Mouse (Mus musculus): ENCODE results near the gene Sik1. TPM values are rescaled to one million over a fixed set of nuclear protein-coding genes. Genes with fewer than 3 reads are reported as not detected.
A peak's percentile ranks its signal among the peaks of the same experiment; 100 is the strongest.

Sik1 gene
- polyA plus RNA-seq, 1 experiment: 37.1 TPM

- Histone ChIP-seq H3ac (ENCODE audit: control insufficient read depth, insufficient read length) (no peak overlapping the region), H3K4me2 (ENCODE audit: low read depth) (peak overlapping the region; percentile 48)
- TF ChIP-seq MAX (IDR thresholded peaks at IDR 0.05; ENCODE audit: low read depth) (no peak), POLR2AphosphoS2 (IDR thresholded peaks at IDR 0.05; ENCODE audit: insufficient read length, low read depth) (no peak), CEBPB (IDR thresholded peaks at IDR 0.05; ENCODE audit: insufficient read depth, poor library complexity, severe bottlenecking) (no peak), TCF12 (IDR thresholded peaks at IDR 0.05; ENCODE audit: insufficient read depth, poor library complexity, severe bottlenecking) (peak; percentile 21), SRF (IDR thresholded peaks at IDR 0.05; ENCODE audit: control insufficient read depth, insufficient read length, low read depth) (no peak), MYOD1 (IDR thresholded peaks at IDR 0.05; ENCODE audit: control insufficient read depth in 1 of 3, insufficient read length in 2 of 3, low read depth in 2 of 3) (peak; percentile 88 to 93 (median 90)), MYOG (IDR thresholded peaks at IDR 0.05; ENCODE audit: control insufficient read depth in 1 of 3, insufficient read depth in 1 of 3, insufficient read length in 2 of 3, low read depth in 2 of 3) (peak; percentile 65 to 89 (median 71))
These were observed 29.9 kb downstream of the Sik1 start for GRCm38 (mm10) chr17:31825678-31826077.

GRCm38 (mm10) chr17:31824812-31825211, 30.8 kb downstream of the Sik1 start:
- H3K79me2 ChIP-seq (ENCODE audit: control insufficient read depth, insufficient read depth): no peaks in the 10 kb centered on the region
- TF ChIP-seq SRF (IDR thresholded peaks at IDR 0.05; ENCODE audit: control insufficient read depth, insufficient read length, low read depth) (no peak), MAX (IDR thresholded peaks at IDR 0.05; ENCODE audit: low read depth) (no peak), MYOD1 (IDR thresholded peaks at IDR 0.05; ENCODE audit: control insufficient read depth in 1 of 3, insufficient read length in 2 of 3, low read depth in 2 of 3) (no peak), POLR2AphosphoS2 (IDR thresholded peaks at IDR 0.05; ENCODE audit: insufficient read length, low read depth) (no peak), E2F4 (IDR thresholded peaks at IDR 0.05; ENCODE audit: insufficient read depth) (no peak), MYOG (IDR thresholded peaks at IDR 0.05; ENCODE audit: control insufficient read depth in 1 of 3, insufficient read depth in 1 of 3, insufficient read length in 2 of 3, low read depth in 2 of 3) (no peak), USF1 (IDR thresholded peaks at IDR 0.05; ENCODE audit: low read depth) (no peak), CEBPB (IDR thresholded peaks at IDR 0.05; ENCODE audit: insufficient read depth, poor library complexity, severe bottlenecking) (no peak), REST (IDR thresholded peaks at IDR 0.05; ENCODE audit: insufficient read depth, insufficient read length) (no peak), TCF3 (IDR thresholded peaks at IDR 0.05; ENCODE audit: insufficient read length, low read depth) (no peak), TCF12 (IDR thresholded peaks at IDR 0.05; ENCODE audit: insufficient read depth, poor library complexity, severe bottlenecking) (no peak), POLR2A (IDR thresholded peaks at IDR 0.05; ENCODE audit: insufficient read length, low read depth) (no peak)
- H3K36me3 ChIP-seq (ENCODE audit: control insufficient read depth, insufficient read depth): no peaks in the 10 kb centered on the region
- H3K4me2 ChIP-seq (ENCODE audit: low read depth): no peak overlapping the region
- H3K4me3 ChIP-seq: no peak overlapping the region
- no peak overlapping the region for H3ac ChIP-seq (ENCODE audit: control insufficient read depth, insufficient read length)
- H3K27me3 ChIP-seq (ENCODE audit: control insufficient read depth, insufficient read depth, insufficient read length): no peaks in the 10 kb centered on the region

More at GRCm38 (mm10) chr17:31825678-31826077, 29.9 kb downstream of the Sik1 start:
- Histone ChIP-seq H3K4me3 (no peak overlapping the region), H3K79me2 (ENCODE audit: control insufficient read depth, insufficient read depth) (no peaks in the 10 kb centered on the region), H3K36me3 (ENCODE audit: control insufficient read depth, insufficient read depth) (no peaks in the 10 kb centered on the region), H3K27me3 (ENCODE audit: control insufficient read depth, insufficient read depth, insufficient read length) (no peaks in the 10 kb centered on the region)

GRCm38 (mm10) chr17:31821136-31821933, 34.3 kb downstream of the Sik1 start:
- no peaks in the 10 kb centered on the region for H3K36me3 ChIP-seq (ENCODE audit: control insufficient read depth, insufficient read depth)
- no peak overlapping the region for H3ac ChIP-seq (ENCODE audit: control insufficient read depth, insufficient read length)
- H3K27me3 ChIP-seq (ENCODE audit: control insufficient read depth, insufficient read depth, insufficient read length): no peaks in the 10 kb centered on the region
- no peaks in the 10 kb centered on the region for H3K79me2 ChIP-seq (ENCODE audit: control insufficient read depth, insufficient read depth)
- no peak overlapping the region for H3K4me2 ChIP-seq (ENCODE audit: low read depth)
- TF ChIP-seq MYOG (IDR thresholded peaks at IDR 0.05; ENCODE audit: control insufficient read depth in 1 of 3, insufficient read depth in 1 of 3, insufficient read length in 2 of 3, low read depth in 2 of 3): peak in 1 of 3 experiments; percentile 38
- TF ChIP-seq CEBPB (IDR thresholded peaks at IDR 0.05; ENCODE audit: insufficient read depth, poor library complexity, severe bottlenecking): no peak
- TF ChIP-seq POLR2A (IDR thresholded peaks at IDR 0.05; ENCODE audit: insufficient read length, low read depth): no peak
- H3K4me3 ChIP-seq: no peak overlapping the region

GRCm38 (mm10) chr17:31820099-31820846, 35.3 kb downstream of the Sik1 start:
- H3K4me2 ChIP-seq (ENCODE audit: low read depth): no peak overlapping the region
- no peak overlapping the region for H3K4me3 ChIP-seq
- H3K36me3 ChIP-seq (ENCODE audit: control insufficient read depth, insufficient read depth): no peaks in the 10 kb centered on the region
- H3K79me2 ChIP-seq (ENCODE audit: control insufficient read depth, insufficient read depth): no peaks in the 10 kb centered on the region
- H3K27me3 ChIP-seq (ENCODE audit: control insufficient read depth, insufficient read depth, insufficient read length): no peaks in the 10 kb centered on the region
- H3ac ChIP-seq (ENCODE audit: control insufficient read depth, insufficient read length): no peak overlapping the region
- no peak for TF ChIP-seq TCF12 (IDR thresholded peaks at IDR 0.05; ENCODE audit: insufficient read depth, poor library complexity, severe bottlenecking)
- no peak for TF ChIP-seq MAX (IDR thresholded peaks at IDR 0.05; ENCODE audit: low read depth)

- Histone ChIP-seq H3ac (ENCODE audit: control insufficient read depth, insufficient read length) (no peak overlapping the region), H3K4me3 (no peak overlapping the region), H3K79me2 (ENCODE audit: control insufficient read depth, insufficient read depth) (no peaks in the 10 kb centered on the region), H3K36me3 (ENCODE audit: control insufficient read depth, insufficient read depth) (no peaks in the 10 kb centered on the region), H3K4me2 (ENCODE audit: low read depth) (no peak overlapping the region), H3K27me3 (ENCODE audit: control insufficient read depth, insufficient read depth, insufficient read length) (no peaks in the 10 kb centered on the region)
- TF ChIP-seq POLR2AphosphoS2 (IDR thresholded peaks at IDR 0.05; ENCODE audit: insufficient read length, low read depth): no peak
These were observed 36.2 kb downstream of the Sik1 start for GRCm38 (mm10) chr17:31819372-31819771.

Data from myocyte (in vitro differentiated cells).